11 mouse cellular contexts compared by ENCODE assay signal in the genomic region with DNA sequence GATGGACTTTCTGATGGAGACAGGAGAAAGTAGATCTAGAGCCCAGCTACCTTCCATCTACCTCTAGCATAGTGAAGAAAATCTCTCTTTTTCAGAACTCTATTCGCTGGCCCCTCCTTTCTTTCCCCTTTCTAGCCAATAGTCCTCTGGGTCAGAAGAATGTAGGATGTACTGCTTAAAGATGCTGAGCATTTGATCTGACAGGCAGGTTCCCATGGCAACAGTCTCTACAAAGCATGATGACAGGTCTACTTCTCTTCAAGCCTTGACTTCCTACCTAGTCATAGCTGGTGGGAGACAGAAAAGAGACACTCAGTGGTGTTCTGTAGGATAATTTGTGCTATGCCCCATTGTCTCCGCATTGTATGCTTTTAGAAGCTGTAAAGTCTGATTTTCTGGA.
"Had no signal": no experiment of that assay in that cellular context is flagged by ENCODE, and none has a peak within 500 bp of the region (broad histone marks: within the 10 kb centered on the region; RNA-seq: fewer than 3 reads in every experiment).

No protein-coding gene starts in this region.

- DNase-seq: kidney, adult 18-20 months; kidney, postnatal 14 days; left cerebral cortex, postnatal 4 days; lung, adult 18-20 months; right cerebral cortex, postnatal 14 days; thymus, postnatal 4 days had no signal

- H3K4me1 ChIP-seq: intestine, embryonic 15.5 days; limb, embryonic 13.5 days had no signal

- H3K4me3 ChIP-seq: intestine, embryonic 15.5 days; limb, embryonic 13.5 days; liver, embryonic 12.5 days; neural tube, embryonic 13.5 days had no signal

- H3K27ac ChIP-seq: intestine, embryonic 15.5 days; limb, embryonic 13.5 days; liver, embryonic 12.5 days; neural tube, embryonic 13.5 days; stomach, postnatal 0 days had no signal

- H3K9ac ChIP-seq: intestine, embryonic 15.5 days; limb, embryonic 13.5 days; liver, embryonic 12.5 days; neural tube, embryonic 13.5 days had no signal

- H3K9me3 ChIP-seq: intestine, embryonic 15.5 days; limb, embryonic 13.5 days; liver, embryonic 12.5 days; neural tube, embryonic 13.5 days had no signal

- H3K4me2 ChIP-seq: intestine, embryonic 15.5 days; limb, embryonic 13.5 days; liver, embryonic 12.5 days; neural tube, embryonic 13.5 days had no signal

- H3K27me3 ChIP-seq: intestine, embryonic 15.5 days; limb, embryonic 13.5 days; liver, embryonic 12.5 days; neural tube, embryonic 13.5 days had no signal

- ATAC-seq: intestine, embryonic 15.5 days; liver, embryonic 12.5 days had no signal

- H3K36me3 ChIP-seq: intestine, embryonic 15.5 days; limb, embryonic 13.5 days; liver, embryonic 12.5 days; neural tube, embryonic 13.5 days had no signal
